Mouse (Mus musculus): Measurements from ENCODE around the gene Rgs12. TPM values are rescaled to one million over a fixed set of nuclear protein-coding genes. Genes with fewer than 3 reads are reported as not detected.

Gene Rgs12
- polyA plus RNA-seq, 2 experiments: 17.1 to 21.7 TPM

DNA sequence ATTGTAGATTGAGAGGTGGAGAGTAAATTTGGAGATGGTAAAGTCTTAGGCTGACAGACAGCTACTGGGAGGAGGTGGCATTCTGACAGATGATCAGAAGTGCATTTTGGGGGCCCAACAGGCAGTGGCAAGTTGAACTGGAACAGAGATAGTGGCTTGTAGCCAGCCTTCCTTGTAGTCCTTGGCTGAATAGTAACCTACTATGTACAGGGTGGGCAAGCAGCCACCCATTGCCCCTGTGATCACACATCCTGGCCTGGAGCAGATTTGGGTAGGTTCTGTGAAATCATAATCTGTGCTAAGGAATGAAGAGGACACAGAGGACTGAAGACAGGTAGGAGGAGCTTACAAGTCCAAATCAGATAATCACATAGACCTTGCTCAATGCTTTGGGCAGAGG lies 44.8 kb upstream of the Rgs12 start:
- no peak overlapping the region for H3K9ac ChIP-seq (replicated peaks)
- DNase-seq (ENCODE audit: low read depth in 3 of 3, low spot score in 3 of 3) (no peak), ATAC-seq (ENCODE audit: insufficient read depth) (no peak)
- TF ChIP-seq CTCF (IDR thresholded peaks at IDR 0.05; ENCODE audit: low read depth) (no peak), EP300 (IDR thresholded peaks at IDR 0.05; ENCODE audit: low read depth) (no peak)
- H3K36me3 ChIP-seq (replicated peaks; ENCODE audit: control insufficient read depth, insufficient read depth, low read depth): peaks cover 24% of the 10 kb centered on the region
- no peak overlapping the region for H3K4me3 ChIP-seq (ENCODE audit: insufficient read depth in 1 of 2, low read depth in 2 of 2, low read length in 2 of 2)
- no peaks in the 10 kb centered on the region for H3K27me3 ChIP-seq (ENCODE audit: control insufficient read depth, insufficient read depth, low read length)
- H3K4me2 ChIP-seq (ENCODE audit: low read depth): no peak overlapping the region
- H3K9me3 ChIP-seq (ENCODE audit: control insufficient read depth, low read length): no peaks in the 10 kb centered on the region
- H3K4me1 ChIP-seq (replicated peaks; ENCODE audit: control insufficient read depth in 2 of 2, insufficient read depth in 2 of 2, low read length in 1 of 2): peaks cover 3 to 4% of the 10 kb centered on the region in 2 experiments
- H3K27ac ChIP-seq: no peak overlapping the region

DNA sequence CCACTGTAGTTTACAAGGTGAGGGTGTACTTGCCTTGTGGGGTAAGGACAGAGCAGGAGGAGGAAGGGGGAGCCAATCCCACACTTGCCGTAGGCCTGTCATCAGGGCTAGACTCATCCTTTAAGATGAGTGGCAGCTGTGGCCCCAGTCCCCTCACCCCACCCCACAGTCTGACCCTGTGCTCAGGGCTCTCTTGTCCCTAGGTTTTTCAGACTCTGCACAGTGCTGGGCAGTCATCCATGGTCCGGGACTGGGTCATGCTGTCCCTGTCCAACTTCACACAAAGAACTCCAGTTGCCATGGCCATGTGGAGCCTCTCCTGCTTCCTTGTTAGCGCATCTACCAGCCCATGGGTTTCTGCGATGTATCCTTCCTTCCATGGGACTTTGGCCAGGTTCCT lies 42.0 kb upstream of the Rgs12 start:
- Histone ChIP-seq H3K36me3 (replicated peaks; ENCODE audit: control insufficient read depth, insufficient read depth, low read depth) (peaks cover 17% of the 10 kb centered on the region), H3K27me3 (ENCODE audit: control insufficient read depth, insufficient read depth, low read length) (no peaks in the 10 kb centered on the region), H3K9ac (replicated peaks) (no peak overlapping the region), H3K9me3 (ENCODE audit: control insufficient read depth, low read length) (no peaks in the 10 kb centered on the region), H3K27ac (no peak overlapping the region), H3K4me2 (ENCODE audit: low read depth) (no peak overlapping the region), H3K4me1 (replicated peaks; ENCODE audit: control insufficient read depth in 2 of 2, insufficient read depth in 2 of 2, low read length in 1 of 2) (peaks cover 23 to 24% of the 10 kb centered on the region in 2 experiments), H3K4me3 (ENCODE audit: insufficient read depth in 1 of 2, low read depth in 2 of 2, low read length in 2 of 2) (no peak overlapping the region)
- 85% methylated on average over 4 of the region's 4 CpGs for WGBS (ENCODE audit: insufficient replicate concordance)
- DNase-seq (ENCODE audit: low read depth in 3 of 3, low spot score in 3 of 3) (no peak), ATAC-seq (ENCODE audit: insufficient read depth) (no peak)
- TF ChIP-seq EP300 (IDR thresholded peaks at IDR 0.05; ENCODE audit: low read depth): no peak
- TF ChIP-seq CTCF (IDR thresholded peaks at IDR 0.05; ENCODE audit: low read depth): no peak

DNA sequence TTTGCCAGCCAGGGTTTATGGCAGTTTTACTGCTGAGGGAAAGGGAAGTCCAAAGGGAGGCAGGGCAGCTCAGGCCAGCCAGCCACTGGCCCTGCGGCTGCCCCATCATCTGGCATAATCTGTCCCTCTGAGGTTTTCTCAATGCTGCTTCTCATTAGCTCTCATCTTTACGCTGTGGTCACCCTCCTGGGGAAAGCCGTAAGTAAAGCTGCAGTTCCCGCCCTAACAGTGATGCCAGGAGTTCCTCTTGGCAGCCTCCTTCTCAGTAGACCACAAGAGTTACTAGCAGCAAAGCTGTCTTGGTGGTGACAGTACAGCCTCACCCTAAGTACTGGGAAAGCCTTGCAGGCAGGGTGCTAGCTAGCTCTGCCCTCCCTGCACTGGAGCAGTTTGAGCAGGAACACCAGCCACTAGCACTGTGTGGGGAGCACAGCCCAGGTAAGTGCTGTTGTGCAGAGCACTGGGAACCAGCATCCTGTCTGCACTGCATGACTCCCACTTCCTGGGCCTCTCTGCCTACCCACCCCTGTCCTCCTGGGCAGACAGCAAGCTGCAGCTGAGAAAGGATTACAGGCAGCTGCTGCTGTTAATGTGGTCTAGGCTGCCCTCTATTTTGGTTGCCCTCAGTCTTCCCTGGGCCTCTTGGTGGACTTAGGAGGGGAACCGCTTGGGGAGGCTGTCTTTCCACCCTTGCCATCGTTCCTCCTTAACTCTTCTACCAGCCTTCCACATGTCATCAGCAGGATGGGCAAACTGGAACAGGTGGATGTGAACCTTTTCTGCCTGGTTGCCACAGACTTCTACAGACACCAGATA lies 41.1 kb upstream of the Rgs12 start, which contains the start of gene Msantd1:
Gene Msantd1, plus strand, starts transcription at position 103 of the 816 bp plus-strand sequence.
- TF ChIP-seq EP300 (IDR thresholded peaks at IDR 0.05; ENCODE audit: low read depth) (no peak), CTCF (IDR thresholded peaks at IDR 0.05; ENCODE audit: low read depth) (no peak)
- H3K27me3 ChIP-seq (ENCODE audit: control insufficient read depth, insufficient read depth, low read length): no peaks in the 10 kb centered on the region
- H3K36me3 ChIP-seq (replicated peaks; ENCODE audit: control insufficient read depth, insufficient read depth, low read depth): peaks cover 13% of the 10 kb centered on the region
- 82% methylated on average over 6 of the region's 6 CpGs for WGBS (ENCODE audit: insufficient replicate concordance)
- H3K4me1 ChIP-seq (replicated peaks; ENCODE audit: control insufficient read depth in 2 of 2, insufficient read depth in 2 of 2, low read length in 1 of 2): peaks cover 23 to 24% of the 10 kb centered on the region in 2 experiments
- ATAC-seq (ENCODE audit: insufficient read depth) (no peak), DNase-seq (ENCODE audit: low read depth in 3 of 3, low spot score in 3 of 3) (no peak)
- no peaks in the 10 kb centered on the region for H3K9me3 ChIP-seq (ENCODE audit: control insufficient read depth, low read length)
- no peak within 1 kb of the TSS; the same call in none of the 2 replicates for H3K27ac ChIP-seq
- H3K4me3 ChIP-seq (ENCODE audit: insufficient read depth in 1 of 2, low read depth in 2 of 2, low read length in 2 of 2): no peak within 1 kb of the TSS
- no peak within 1 kb of the TSS for H3K4me2 ChIP-seq (ENCODE audit: low read depth)
- no peak within 1 kb of the TSS for H3K9ac ChIP-seq (replicated peaks)

DNA sequence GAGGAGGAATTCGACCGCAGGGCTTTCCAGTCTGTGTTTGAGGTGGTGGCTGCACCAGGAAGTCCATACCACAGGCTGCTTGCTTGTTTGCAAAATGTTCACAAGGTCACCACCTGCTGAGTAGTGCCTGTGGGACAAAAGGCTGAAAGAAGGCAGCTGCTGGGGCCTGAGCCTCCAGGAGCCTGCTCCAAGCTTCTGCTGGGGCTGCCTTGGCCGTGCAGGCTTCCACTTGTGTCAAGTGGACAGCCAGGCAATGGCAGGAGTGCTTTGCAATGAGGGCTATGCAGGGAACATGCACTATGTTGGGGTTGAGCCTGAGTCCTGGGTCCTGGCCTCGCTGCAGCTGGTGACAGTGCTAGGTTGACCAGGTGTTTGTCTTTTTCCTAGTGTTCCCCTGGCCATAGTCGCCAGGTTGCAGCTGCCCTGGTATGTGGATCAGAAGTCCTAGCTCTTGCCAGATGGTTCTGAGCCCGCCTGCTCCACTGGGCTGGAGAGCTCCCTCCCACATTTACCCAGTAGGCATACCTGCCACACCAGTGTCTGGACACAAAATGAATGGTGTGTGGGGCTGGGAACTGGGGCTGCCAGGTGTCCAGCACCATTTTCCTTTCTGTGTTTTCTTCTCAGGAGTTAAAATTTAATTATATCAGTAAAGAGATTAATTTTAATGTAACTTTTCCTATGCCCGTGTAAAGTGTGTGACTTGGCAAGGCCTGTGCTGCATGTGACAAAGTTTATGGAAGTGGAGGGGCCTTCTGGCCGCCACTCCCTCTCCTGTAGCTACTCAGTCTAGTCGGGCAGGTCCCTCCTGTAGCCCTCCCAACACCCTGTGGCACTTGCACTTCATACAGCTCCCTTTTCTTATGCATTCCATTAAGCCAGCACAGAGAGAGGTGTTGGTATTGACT lies 40.3 kb upstream of the Rgs12 start:
- 74% methylated on average over 9 of the region's 9 CpGs for WGBS (ENCODE audit: insufficient replicate concordance)
- H3K4me3 ChIP-seq (ENCODE audit: insufficient read depth in 1 of 2, low read depth in 2 of 2, low read length in 2 of 2): no peak overlapping the region
- TF ChIP-seq EP300 (IDR thresholded peaks at IDR 0.05; ENCODE audit: low read depth): no peak
- no peak for TF ChIP-seq CTCF (IDR thresholded peaks at IDR 0.05; ENCODE audit: low read depth)
- ATAC-seq (ENCODE audit: insufficient read depth): no peak
- no peak overlapping the region for H3K4me2 ChIP-seq (ENCODE audit: low read depth)
- H3K4me1 ChIP-seq (replicated peaks; ENCODE audit: control insufficient read depth in 2 of 2, insufficient read depth in 2 of 2, low read length in 1 of 2): peaks cover 23 to 24% of the 10 kb centered on the region in 2 experiments
- H3K9me3 ChIP-seq (ENCODE audit: control insufficient read depth, low read length): no peaks in the 10 kb centered on the region
- peak overlapping the region; percentile 95 for H3K27ac ChIP-seq
- peaks cover 10% of the 10 kb centered on the region for H3K36me3 ChIP-seq (replicated peaks; ENCODE audit: control insufficient read depth, insufficient read depth, low read depth)
- peak overlapping the region; percentile 62 for H3K9ac ChIP-seq (replicated peaks)
- no peak for DNase-seq (ENCODE audit: low read depth in 3 of 3, low spot score in 3 of 3)
- H3K27me3 ChIP-seq (ENCODE audit: control insufficient read depth, insufficient read depth, low read length): no peaks in the 10 kb centered on the region

All from liver, embryonic 14.5 days (tissue).